21 mouse cellular contexts compared by ENCODE assay signal in genomic region chr13:116110578-116110977, GRCm38 (mm10).
DNase-seq lines count a peak whose midpoint lies in the region; ATAC-seq and TF ChIP-seq lines count a peak whose summit lies in the region.
"Had no signal": no experiment of that assay in that cellular context is flagged by ENCODE, and none has a peak within 500 bp of the region (broad histone marks: within the 10 kb centered on the region; RNA-seq: fewer than 3 reads in every experiment).

No protein-coding gene starts in this region.

- DNase-seq in forebrain, embryonic 10.5 days (ENCODE audit: extremely low spot score, low spot score): no peak
- peak; percentile 3 for DNase-seq in layer of hippocampus, adult 9-10 months (ENCODE audit: low spot score)
- DNase-seq in layer of hippocampus, postnatal 10 days (ENCODE audit: low spot score in 2 of 2): no peak
- DNase-seq in layer of hippocampus, adult 9-11 months: peak; percentile 16
- no peak for DNase-seq in gastrocnemius, adult 2 months
- DNase-seq: adrenal gland, adult 2 months; adrenal gland, postnatal 25 days; cerebellum, adult 11 months; cerebellum, adult 2 months; cerebellum, adult 9-11 months; cerebellum, postnatal 25 days; gastrocnemius, postnatal 14 days; heart, adult 11 months had no signal

- no peak overlapping the region for H3K4me2 ChIP-seq in forebrain, embryonic 16.5 days (ENCODE audit: low read length)
- H3K4me2 ChIP-seq: embryonic facial prominence, embryonic 12.5 days; embryonic facial prominence, embryonic 15.5 days; heart, embryonic 11.5 days; hindbrain, embryonic 12.5 days; hindbrain, embryonic 15.5 days had no signal

- peak; percentile 71 for ATAC-seq in forebrain, embryonic 16.5 days
- ATAC-seq: CD4-positive, CD25-positive, alpha-beta regulatory T cell, adult 4 months; intestine, postnatal 0 days had no signal

- no peak for TF ChIP-seq CTCF in gastrocnemius, adult 2 months (IDR thresholded peaks at IDR 0.05)

- WGBS in forebrain, embryonic 16.5 days: 86% methylated on average over 2 of the region's 2 CpGs
- WGBS in forebrain, embryonic 10.5 days: 98% methylated on average over 2 of the region's 2 CpGs

- no peaks in the 10 kb centered on the region for H3K36me3 ChIP-seq in forebrain, embryonic 16.5 days (ENCODE audit: control insufficient read depth, insufficient read depth)
- no peaks in the 10 kb centered on the region for H3K36me3 ChIP-seq in forebrain, embryonic 10.5 days (replicated peaks)
- H3K36me3 ChIP-seq: embryonic facial prominence, embryonic 12.5 days; embryonic facial prominence, embryonic 15.5 days; hindbrain, embryonic 12.5 days; hindbrain, embryonic 15.5 days had no signal

- H3K27ac ChIP-seq in forebrain, embryonic 16.5 days (ENCODE audit: low read length): no peak overlapping the region
- no peak overlapping the region for H3K27ac ChIP-seq in forebrain, embryonic 10.5 days
- H3K27ac ChIP-seq in gastrocnemius, adult 2 months: no peak overlapping the region
- H3K27ac ChIP-seq: embryonic facial prominence, embryonic 12.5 days; embryonic facial prominence, embryonic 15.5 days; hindbrain, embryonic 12.5 days; hindbrain, embryonic 15.5 days had no signal

- H3K4me1 ChIP-seq in forebrain, embryonic 16.5 days (replicated peaks; ENCODE audit: control insufficient read depth, insufficient read depth, low read length): no peaks in the 10 kb centered on the region
- H3K4me1 ChIP-seq in forebrain, embryonic 10.5 days: no peaks in the 10 kb centered on the region
- H3K4me1 ChIP-seq: embryonic facial prominence, embryonic 12.5 days; embryonic facial prominence, embryonic 15.5 days; hindbrain, embryonic 12.5 days; hindbrain, embryonic 15.5 days had no signal

- no peak overlapping the region for H3K4me3 ChIP-seq in forebrain, embryonic 16.5 days (replicated peaks; ENCODE audit: low read length)
- H3K4me3 ChIP-seq in forebrain, embryonic 10.5 days: no peak overlapping the region
- no peak overlapping the region for H3K4me3 ChIP-seq in gastrocnemius, adult 2 months
- H3K4me3 ChIP-seq: embryonic facial prominence, embryonic 12.5 days; embryonic facial prominence, embryonic 15.5 days; hindbrain, embryonic 12.5 days; hindbrain, embryonic 15.5 days had no signal

- no peaks in the 10 kb centered on the region for H3K9me3 ChIP-seq in forebrain, embryonic 16.5 days (ENCODE audit: control insufficient read depth, low read length)
- H3K9me3 ChIP-seq in forebrain, embryonic 10.5 days: no peaks in the 10 kb centered on the region
- H3K9me3 ChIP-seq: embryonic facial prominence, embryonic 12.5 days; embryonic facial prominence, embryonic 15.5 days; hindbrain, embryonic 12.5 days; hindbrain, embryonic 15.5 days had no signal

- H3K9ac ChIP-seq in forebrain, embryonic 16.5 days (replicated peaks; ENCODE audit: low read depth, low read length): no peak overlapping the region
- H3K9ac ChIP-seq: embryonic facial prominence, embryonic 12.5 days; embryonic facial prominence, embryonic 15.5 days; hindbrain, embryonic 12.5 days; hindbrain, embryonic 15.5 days had no signal

- intact Hi-C loops in gastrocnemius, adult 2 months (cut with DNase I): no loop called here

- H3K27me3 ChIP-seq in forebrain, embryonic 16.5 days (replicated peaks; ENCODE audit: control insufficient read depth, insufficient read depth, low read length): no peaks in the 10 kb centered on the region
- H3K27me3 ChIP-seq in forebrain, embryonic 10.5 days (ENCODE audit: poor library complexity, severe bottlenecking): no peaks in the 10 kb centered on the region
- H3K27me3 ChIP-seq: embryonic facial prominence, embryonic 12.5 days; embryonic facial prominence, embryonic 15.5 days; hindbrain, embryonic 12.5 days; hindbrain, embryonic 15.5 days had no signal

Comparison
In these comparisons a context has a peak if more than half of its experiments do, and no peak if none do; other contexts are left out.
1. DNase-seq: peak in layer of hippocampus, adult 9-10 months (single experiment) and layer of hippocampus, adult 9-11 months (single experiment); none in forebrain, embryonic 10.5 days (single experiment), layer of hippocampus, postnatal 10 days (0 of 2) and gastrocnemius, adult 2 months (single experiment).